Mouse (Mus musculus): Measurements from ENCODE around the gene Hrh2. TPM values are rescaled to one million over a fixed set of nuclear protein-coding genes. Genes with fewer than 3 reads are reported as not detected.

Hrh2 gene
- polyA plus RNA-seq, 1 experiment from 2014 or later, result not detected

DNA sequence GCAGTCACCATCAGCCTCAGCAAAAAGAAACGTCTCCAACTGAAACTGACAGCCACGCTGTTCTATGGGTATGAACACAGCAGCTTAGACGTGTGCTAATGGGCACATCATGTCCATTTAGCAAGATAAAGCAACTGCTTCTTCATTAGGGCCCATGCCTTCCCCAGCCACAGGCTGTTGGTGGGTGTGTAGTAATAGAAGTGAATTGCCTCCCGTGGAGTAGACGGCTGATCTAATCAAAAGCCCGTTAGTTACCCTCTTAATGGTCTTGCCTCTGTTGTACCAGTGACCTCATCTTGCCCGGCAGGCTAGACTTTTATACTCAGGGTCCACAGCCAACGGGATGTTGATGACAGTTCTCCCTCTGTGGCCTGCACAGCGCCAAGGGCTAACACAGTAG is 7.1 kb downstream of the Hrh2 start:
- Histone ChIP-seq H3K4me2 (no peak overlapping the region), H3K27ac (no peak overlapping the region), H3K4me3 (replicated peaks) (no peak overlapping the region), H3K4me1 (replicated peaks) (no peaks in the 10 kb centered on the region), H3K27me3 (peaks cover 12% of the 10 kb centered on the region), H3K36me3 (no peaks in the 10 kb centered on the region), H3K9me3 (no peaks in the 10 kb centered on the region), H3K9ac (replicated peaks) (no peak overlapping the region)
- ATAC-seq (ENCODE audit: insufficient number of reproducible peaks, insufficient read depth, low FRiP score, low TSS enrichment, low read depth), result no peak
- WGBS, result 51% methylated on average over 9 of the region's 9 CpGs

DNA sequence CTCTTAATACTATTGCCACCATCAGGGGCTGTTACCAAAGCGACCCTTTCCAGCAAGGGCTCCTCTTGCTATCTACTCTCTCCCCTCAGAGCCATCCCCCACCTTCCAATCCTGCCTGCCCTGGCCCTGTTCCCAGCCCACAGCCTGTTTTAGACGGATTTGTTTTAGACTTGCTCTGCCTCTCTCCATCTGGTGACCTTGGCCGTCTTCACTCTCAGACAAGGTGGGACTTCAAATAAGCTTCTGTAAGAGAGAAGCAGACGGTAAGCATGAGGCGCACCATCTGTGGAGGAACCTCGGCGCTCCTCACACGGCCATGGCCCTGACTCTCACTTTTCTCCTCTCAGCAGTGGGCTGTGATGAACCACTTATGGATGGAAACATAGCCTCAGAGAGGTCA is 10.5 kb downstream of the Hrh2 start:
- Histone ChIP-seq H3K36me3 (no peaks in the 10 kb centered on the region), H3K27ac (no peak overlapping the region), H3K9me3 (no peaks in the 10 kb centered on the region), H3K27me3 (no peaks in the 10 kb centered on the region), H3K4me3 (replicated peaks) (no peak overlapping the region), H3K4me2 (no peak overlapping the region), H3K9ac (replicated peaks) (no peak overlapping the region), H3K4me1 (replicated peaks) (no peaks in the 10 kb centered on the region)
- no peak for ATAC-seq (ENCODE audit: insufficient number of reproducible peaks, insufficient read depth, low FRiP score, low TSS enrichment, low read depth)
- 89% methylated on average over 8 of the region's 8 CpGs for WGBS

GRCm38 (mm10) chr13:54203419-54203818 is 11.5 kb downstream of the Hrh2 start:
- ATAC-seq (ENCODE audit: insufficient number of reproducible peaks, insufficient read depth, low FRiP score, low TSS enrichment, low read depth), result no peak
- Histone ChIP-seq H3K4me2 (no peak overlapping the region), H3K4me1 (replicated peaks) (no peaks in the 10 kb centered on the region), H3K27ac (no peak overlapping the region), H3K9me3 (no peaks in the 10 kb centered on the region), H3K36me3 (no peaks in the 10 kb centered on the region), H3K4me3 (replicated peaks) (no peak overlapping the region), H3K27me3 (no peaks in the 10 kb centered on the region), H3K9ac (replicated peaks) (no peak overlapping the region)
- 86% methylated on average over 2 of the region's 2 CpGs for WGBS

DNA sequence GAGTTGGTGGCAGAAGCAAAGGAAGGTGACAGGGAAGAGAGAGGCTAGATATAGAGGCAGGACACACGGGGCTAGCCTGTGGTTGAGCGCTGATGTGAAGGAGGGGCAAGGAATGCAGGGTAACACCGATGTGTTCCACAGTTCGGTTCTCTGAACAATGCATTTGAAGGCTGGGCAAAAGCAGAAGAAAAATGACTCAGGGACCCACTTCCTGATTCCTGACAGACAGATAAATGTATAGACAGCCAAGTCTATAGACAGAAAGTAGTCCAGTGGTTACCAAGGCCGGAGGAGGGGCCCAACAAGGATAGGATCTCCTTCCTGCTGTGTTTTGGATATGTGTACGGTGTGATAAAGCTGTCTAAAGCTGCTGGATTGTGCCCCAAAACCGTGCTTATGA is 13.3 kb downstream of the Hrh2 start:
- ATAC-seq (ENCODE audit: insufficient number of reproducible peaks, insufficient read depth, low FRiP score, low TSS enrichment, low read depth), result no peak
- no peaks in the 10 kb centered on the region for H3K36me3 ChIP-seq
- 84% methylated on average over 7 of the region's 7 CpGs for WGBS

DNA sequence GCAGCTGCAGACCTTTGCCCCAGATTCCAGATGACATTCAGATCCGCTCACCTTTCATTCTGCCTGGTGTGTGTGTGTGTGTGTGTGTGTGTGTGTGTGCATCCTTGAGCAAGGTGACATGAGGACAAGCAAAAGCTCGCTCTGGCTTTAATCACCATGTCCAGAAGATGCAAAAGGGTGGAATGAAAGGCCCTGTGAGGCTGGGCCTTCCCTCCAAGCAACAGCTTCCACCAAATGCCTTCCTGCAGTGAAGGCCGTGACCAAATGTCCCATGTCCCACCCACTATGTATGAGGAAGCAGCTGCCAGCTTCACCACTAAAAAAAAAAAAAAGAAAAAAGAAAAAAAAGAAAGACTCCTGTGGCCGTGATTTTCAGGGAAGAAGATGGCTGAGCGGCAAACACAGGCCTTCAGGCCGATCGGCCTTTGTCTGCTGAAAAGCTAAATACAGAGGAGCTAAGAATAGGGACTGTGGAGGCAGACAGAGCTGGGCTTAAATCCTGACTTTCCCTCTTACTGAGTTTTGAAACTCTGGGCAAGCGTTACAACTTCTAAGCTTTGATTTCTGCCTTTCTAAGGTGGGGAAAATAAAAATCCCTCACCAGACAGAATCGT is 14.3 kb downstream of the Hrh2 start:
- no peak overlapping the region for H3K27ac ChIP-seq
- no peak overlapping the region for H3K4me3 ChIP-seq (replicated peaks)
- ATAC-seq (ENCODE audit: insufficient number of reproducible peaks, insufficient read depth, low FRiP score, low TSS enrichment, low read depth), result no peak
- H3K27me3 ChIP-seq, result no peaks in the 10 kb centered on the region
- H3K9ac ChIP-seq (replicated peaks), result no peak overlapping the region
- H3K4me1 ChIP-seq (replicated peaks), result no peaks in the 10 kb centered on the region
- no peaks in the 10 kb centered on the region for H3K9me3 ChIP-seq
- H3K36me3 ChIP-seq, result no peaks in the 10 kb centered on the region
- WGBS, result 76% methylated on average over 9 of the region's 9 CpGs
- no peak overlapping the region for H3K4me2 ChIP-seq

More for the DNA sequence above, 13.3 kb downstream of the Hrh2 start:
- Histone ChIP-seq H3K4me2 (no peak overlapping the region), H3K4me3 (replicated peaks) (no peak overlapping the region), H3K4me1 (replicated peaks) (no peaks in the 10 kb centered on the region), H3K9me3 (no peaks in the 10 kb centered on the region), H3K27ac (no peak overlapping the region), H3K27me3 (no peaks in the 10 kb centered on the region), H3K9ac (replicated peaks) (no peak overlapping the region)

DNA sequence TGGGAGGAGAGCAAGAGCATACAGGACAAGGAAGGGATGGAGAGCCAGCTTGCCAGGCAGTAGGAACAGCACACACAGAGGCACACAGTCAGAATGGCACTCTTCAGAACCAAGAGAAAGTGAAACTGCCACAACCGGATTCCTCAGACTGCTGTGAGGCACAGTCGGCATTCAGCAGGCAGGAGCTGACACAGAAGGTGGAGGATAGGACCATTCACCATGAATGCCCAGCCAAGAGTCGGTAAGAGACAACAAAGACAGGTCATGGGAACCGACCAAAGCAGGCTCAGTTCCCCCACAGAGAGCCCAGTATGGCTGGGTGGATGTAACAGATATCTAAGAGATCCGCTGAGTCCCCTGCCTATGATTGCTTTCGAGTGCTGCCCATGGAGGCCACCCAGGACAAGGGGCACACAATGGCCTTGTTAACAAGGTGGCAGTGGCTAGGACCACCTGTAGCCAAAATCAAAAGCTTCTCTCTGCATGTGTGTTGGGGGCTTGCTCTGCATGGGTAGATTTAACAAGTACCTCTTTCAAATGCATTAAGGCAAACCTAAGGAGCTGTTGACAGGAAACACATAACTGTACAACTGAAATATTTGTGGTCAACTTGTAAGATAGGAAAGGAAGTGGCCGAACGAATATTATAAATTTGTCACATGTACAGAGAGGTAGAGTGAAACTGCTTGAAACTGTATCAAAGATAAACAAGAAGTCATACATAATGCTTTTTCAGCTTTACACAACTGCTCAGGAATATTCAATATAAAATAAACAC is 17.7 kb downstream of the Hrh2 start:
- WGBS, result 59% methylated on average over 8 of the region's 8 CpGs
- no peak overlapping the region for H3K4me3 ChIP-seq (replicated peaks)
- no peaks in the 10 kb centered on the region; the same call in 1 of the 2 replicates for H3K4me1 ChIP-seq (replicated peaks)
- H3K27me3 ChIP-seq, result no peaks in the 10 kb centered on the region; the same call in 1 of the 2 replicates
- H3K9me3 ChIP-seq, result no peaks in the 10 kb centered on the region
- H3K4me2 ChIP-seq, result no peak overlapping the region
- no peak overlapping the region for H3K27ac ChIP-seq
- no peak overlapping the region for H3K9ac ChIP-seq (replicated peaks)
- no peak for ATAC-seq (ENCODE audit: insufficient number of reproducible peaks, insufficient read depth, low FRiP score, low TSS enrichment, low read depth)
- no peaks in the 10 kb centered on the region for H3K36me3 ChIP-seq

DNA sequence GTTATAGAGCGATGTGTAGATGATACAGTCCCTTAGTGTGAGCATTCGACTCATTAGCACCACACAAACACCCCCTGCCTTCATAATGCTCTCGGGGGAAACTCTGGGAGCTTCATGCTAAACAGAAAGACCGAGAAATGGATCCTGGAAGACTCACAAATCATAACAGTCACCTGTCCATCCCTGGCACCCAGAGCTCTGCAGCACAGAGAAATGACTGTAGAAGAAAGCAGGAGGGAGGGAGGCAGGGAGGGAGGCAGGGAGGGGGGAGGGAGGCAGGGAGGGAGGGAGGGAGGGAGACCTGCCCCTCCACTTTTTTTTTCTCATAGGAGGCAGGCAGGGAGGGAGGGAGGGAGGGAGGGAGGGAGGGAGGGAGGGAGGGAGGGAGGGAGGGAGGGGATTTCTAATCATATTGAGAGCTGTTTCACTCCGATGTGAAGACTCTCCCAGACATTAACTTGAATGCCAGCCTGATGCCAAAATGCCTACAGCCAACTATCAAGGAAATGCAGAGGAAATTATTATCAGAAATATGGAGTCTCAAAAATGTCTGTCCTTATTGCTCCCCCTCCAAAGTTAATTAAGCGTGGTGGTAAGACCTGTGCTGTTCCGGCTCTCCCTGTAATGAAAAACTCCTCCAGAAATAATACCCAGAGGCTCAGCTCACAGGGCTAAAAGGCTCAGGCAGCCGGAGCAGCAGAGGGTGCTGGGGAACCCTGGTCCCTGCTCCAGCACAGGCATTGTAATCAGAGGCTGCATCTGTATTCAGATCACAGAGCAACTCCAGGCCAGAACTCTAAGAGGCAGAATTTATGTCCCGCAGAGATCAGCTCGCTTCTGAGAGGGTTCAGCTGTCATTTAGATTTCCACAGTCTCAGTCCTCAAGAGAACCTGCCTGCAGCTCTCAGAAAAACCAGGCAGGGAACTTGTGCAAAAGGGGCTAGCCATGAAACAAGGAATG is 19.9 kb downstream of the Hrh2 start:
- Histone ChIP-seq H3K4me3 (replicated peaks) (no peak overlapping the region), H3K4me1 (replicated peaks) (no peaks in the 10 kb centered on the region; the same call in 1 of the 2 replicates), H3K4me2 (no peak overlapping the region), H3K27me3 (no peaks in the 10 kb centered on the region; the same call in 1 of the 2 replicates), H3K36me3 (no peaks in the 10 kb centered on the region), H3K9me3 (no peaks in the 10 kb centered on the region), H3K27ac (no peak overlapping the region), H3K9ac (replicated peaks) (no peak overlapping the region)
- WGBS, result 42% methylated on average over 10 of the region's 10 CpGs
- no peak for ATAC-seq (ENCODE audit: insufficient number of reproducible peaks, insufficient read depth, low FRiP score, low TSS enrichment, low read depth)

DNA sequence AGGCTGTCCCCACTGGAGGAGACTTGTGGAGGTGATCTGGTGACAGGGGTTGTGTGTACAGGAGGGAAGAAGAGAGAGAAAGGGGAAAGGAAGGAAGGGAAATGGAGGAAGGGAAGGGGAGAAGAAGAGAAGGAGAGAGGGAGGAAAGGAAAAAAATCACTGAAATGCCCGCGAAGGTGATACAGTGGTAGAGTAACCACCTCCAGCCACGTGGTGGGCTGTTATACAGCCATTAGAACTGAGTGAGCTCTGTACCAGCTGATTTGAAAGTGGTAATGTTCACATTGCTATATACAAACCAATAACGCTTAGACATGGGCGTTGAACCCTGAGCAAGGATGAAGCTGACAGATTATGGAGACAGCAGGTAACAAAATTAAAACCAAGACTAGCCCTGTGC is 20.6 kb downstream of the Hrh2 start:
- no peak for ATAC-seq (ENCODE audit: insufficient number of reproducible peaks, insufficient read depth, low FRiP score, low TSS enrichment, low read depth)
- no peak overlapping the region for H3K9ac ChIP-seq (replicated peaks)
- no peak overlapping the region for H3K4me2 ChIP-seq
- H3K36me3 ChIP-seq, result no peaks in the 10 kb centered on the region
- no peaks in the 10 kb centered on the region; the same call in 1 of the 2 replicates for H3K4me1 ChIP-seq (replicated peaks)
- no peaks in the 10 kb centered on the region for H3K9me3 ChIP-seq
- H3K4me3 ChIP-seq (replicated peaks), result no peak overlapping the region
- WGBS, result 65% methylated on average over 5 of the region's 5 CpGs
- H3K27ac ChIP-seq, result no peak overlapping the region
- H3K27me3 ChIP-seq, result no peaks in the 10 kb centered on the region; the same call in 1 of the 2 replicates

DNA sequence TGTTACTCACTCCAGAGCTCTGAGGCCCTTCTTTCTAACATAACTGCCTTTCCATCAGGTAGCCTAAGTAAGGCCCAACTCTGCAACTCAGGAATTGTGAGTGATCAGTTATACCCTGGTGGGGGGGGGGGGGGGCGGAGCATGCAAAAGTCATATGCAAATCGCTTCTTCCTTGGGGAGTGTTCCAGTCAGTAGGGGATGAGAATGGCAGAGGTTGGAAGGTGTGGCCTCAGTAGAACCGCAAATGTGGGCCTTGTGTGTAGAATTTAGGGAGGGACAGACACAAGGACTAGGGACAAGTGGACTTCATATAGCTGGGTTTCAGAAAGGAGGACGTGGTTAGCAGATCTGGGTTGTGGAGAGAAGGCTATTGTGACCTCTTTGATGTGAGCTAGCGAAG is 23.3 kb downstream of the Hrh2 start:
- no peak for ATAC-seq (ENCODE audit: insufficient number of reproducible peaks, insufficient read depth, low FRiP score, low TSS enrichment, low read depth)
- Histone ChIP-seq H3K4me3 (replicated peaks) (no peak overlapping the region), H3K4me2 (no peak overlapping the region), H3K9me3 (no peaks in the 10 kb centered on the region), H3K4me1 (replicated peaks) (no peaks in the 10 kb centered on the region; the same call in 1 of the 2 replicates), H3K9ac (replicated peaks) (no peak overlapping the region), H3K27ac (no peak overlapping the region), H3K36me3 (no peaks in the 10 kb centered on the region), H3K27me3 (no peaks in the 10 kb centered on the region; the same call in 1 of the 2 replicates)
- WGBS, result 64% methylated on average over 5 of the region's 5 CpGs

GRCm38 (mm10) chr13:54215777-54216316 is 23.9 kb downstream of the Hrh2 start:
- Histone ChIP-seq H3K27me3 (no peaks in the 10 kb centered on the region; the same call in 1 of the 2 replicates), H3K4me3 (replicated peaks) (no peak overlapping the region), H3K36me3 (no peaks in the 10 kb centered on the region), H3K27ac (no peak overlapping the region), H3K9ac (replicated peaks) (no peak overlapping the region), H3K4me1 (replicated peaks) (no peaks in the 10 kb centered on the region; the same call in 1 of the 2 replicates), H3K9me3 (no peaks in the 10 kb centered on the region), H3K4me2 (no peak overlapping the region)
- 36% methylated on average over 7 of the region's 7 CpGs for WGBS
- ATAC-seq (ENCODE audit: insufficient number of reproducible peaks, insufficient read depth, low FRiP score, low TSS enrichment, low read depth), result no peak

DNA sequence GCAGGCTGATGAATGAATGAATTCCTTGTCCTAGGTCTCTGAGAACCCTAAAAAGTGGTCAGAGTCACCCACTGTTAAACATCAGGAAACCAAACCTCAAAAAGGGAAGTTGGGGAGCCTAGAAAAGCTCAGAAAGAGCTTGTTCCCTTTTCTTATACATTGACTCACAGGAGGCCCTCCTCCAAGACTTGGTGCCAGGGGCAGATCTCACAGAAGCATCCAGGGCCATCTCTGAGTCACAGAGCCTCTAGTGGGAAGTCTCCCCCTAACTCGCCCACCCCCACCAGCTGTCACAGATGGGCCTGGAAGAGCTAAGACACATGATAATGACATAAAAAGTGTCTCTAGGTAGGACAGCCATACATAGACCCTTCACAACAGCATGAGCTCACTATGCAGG is 26.4 kb downstream of the Hrh2 start:
- Histone ChIP-seq H3K4me2 (no peak overlapping the region), H3K27ac (no peak overlapping the region), H3K4me1 (replicated peaks) (no peaks in the 10 kb centered on the region), H3K4me3 (replicated peaks) (no peak overlapping the region), H3K36me3 (no peaks in the 10 kb centered on the region), H3K9ac (replicated peaks) (no peak overlapping the region), H3K9me3 (no peaks in the 10 kb centered on the region), H3K27me3 (no peaks in the 10 kb centered on the region; the same call in 1 of the 2 replicates)
- WGBS, result 62% methylated on average over 1 of the region's 1 CpGs
- ATAC-seq (ENCODE audit: insufficient number of reproducible peaks, insufficient read depth, low FRiP score, low TSS enrichment, low read depth), result no peak

Measured in limb, embryonic 12.5 days (tissue).